Mouse (Mus musculus): ENCODE measurements around the gene Cxxc4.

DNA sequence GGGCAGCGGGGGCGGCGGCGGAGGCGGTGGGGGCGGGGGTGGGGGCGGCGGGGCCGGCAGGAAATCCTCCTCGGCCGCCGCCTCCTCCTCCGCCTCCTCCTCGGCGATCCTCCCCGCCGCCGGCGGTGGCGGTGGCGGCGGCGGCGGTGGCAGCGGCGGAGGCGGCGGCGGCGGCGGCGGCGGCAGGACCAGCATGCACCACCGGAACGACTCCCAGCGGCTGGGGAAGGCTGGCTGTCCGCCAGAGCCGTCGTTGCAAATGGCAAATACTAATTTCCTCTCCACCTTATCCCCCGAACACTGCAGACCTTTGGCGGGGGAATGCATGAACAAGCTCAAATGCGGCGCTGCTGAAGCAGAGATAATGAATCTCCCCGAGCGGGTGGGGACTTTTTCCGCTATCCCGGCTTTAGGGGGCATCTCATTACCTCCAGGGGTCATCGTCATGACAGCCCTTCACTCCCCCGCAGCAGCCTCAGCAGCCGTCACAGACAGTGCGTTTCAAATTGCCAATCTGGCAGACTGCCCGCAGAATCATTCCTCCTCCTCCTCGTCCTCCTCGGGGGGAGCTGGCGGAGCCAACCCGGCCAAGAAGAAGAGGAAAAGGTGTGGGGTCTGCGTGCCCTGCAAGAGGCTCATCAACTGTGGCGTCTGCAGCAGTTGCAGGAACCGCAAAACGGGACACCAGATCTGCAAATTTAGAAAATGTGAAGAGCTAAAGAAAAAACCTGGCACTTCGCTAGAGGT is 3.9 kb downstream of the Cxxc4 start:
- TF ChIP-seq ZNF384 (IDR thresholded peaks at IDR 0.05; ENCODE audit: low read depth, low read length) (no peak), MAFK (IDR thresholded peaks at IDR 0.05; ENCODE audit: insufficient read depth, low read depth, low read length) (no peak), CHD2 (IDR thresholded peaks at IDR 0.05; ENCODE audit: low read depth, low read length) (no peak)
